Mouse (Mus musculus) embryo, embryonic 11.5 days (tissue): ENCODE measurements around the gene Cyp2c37.
"Not testable (repeated sequence)": the region's sequence is repeated elsewhere in the genome, so short reads cannot be mapped to it uniquely, and the experiment has no call there.

ENCODE experiments used
- DNase-seq: peaks from one replicate; pipeline ENCODE4 v3.0.0-alpha.2; 2012; ENCODE audit warnings: low read depth, low spot score

Cyp2c37 gene

GRCm38 (mm10) chr19:39992140-39992539 is at the start of gene Cyp2c37:
Gene Cyp2c37 (plus strand): TSS chr19:39992424.
- DNase-seq: not testable (repeated sequence)

DNA sequence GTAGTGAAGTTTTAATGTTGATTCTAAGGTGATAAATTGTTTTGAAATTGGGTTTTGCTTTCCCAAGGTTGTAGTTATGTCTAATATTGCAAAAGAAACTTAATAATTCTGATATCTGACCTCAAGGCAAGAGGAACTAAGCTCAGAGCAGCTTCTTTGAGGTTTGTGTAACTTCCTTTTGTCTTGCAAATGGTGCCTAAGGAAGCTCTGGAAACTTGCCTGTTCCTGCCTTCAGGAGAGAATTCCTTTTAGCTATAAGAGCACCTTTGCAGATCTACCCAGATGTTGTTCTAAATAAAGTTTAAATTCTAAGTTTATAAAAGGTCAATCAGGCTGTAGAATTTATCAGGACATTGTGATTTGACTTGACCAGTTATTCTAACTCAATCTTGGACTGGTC is 31.4 kb upstream of the Cyp2c37 start:
- not testable (repeated sequence) for DNase-seq

- DNase-seq: not testable (repeated sequence)
Observed at GRCm38 (mm10) chr19:39971096-39971495, 21.1 kb upstream of the Cyp2c37 start.

DNA sequence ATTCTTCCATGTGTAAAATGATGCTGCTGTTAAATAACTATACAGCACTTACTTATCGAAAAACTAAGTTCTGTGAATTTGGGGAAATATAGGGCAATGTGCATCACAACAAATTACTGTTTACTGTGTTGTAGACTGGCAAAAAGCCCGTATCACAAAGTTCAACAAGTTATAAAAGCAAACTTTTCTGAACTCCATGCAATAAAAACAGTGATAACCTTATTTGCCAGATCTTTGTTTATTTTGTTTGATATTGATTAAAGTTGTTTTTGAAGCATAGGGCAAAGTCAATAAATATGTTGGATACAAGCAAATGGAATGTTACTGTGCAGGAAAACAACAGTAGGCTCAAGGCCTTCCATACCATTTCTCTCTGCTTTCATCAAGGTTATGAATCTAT is 2.8 kb upstream of the Cyp2c37 start:
- DNase-seq: no peak
